Mouse (Mus musculus) left cerebral cortex, postnatal 36 days (tissue): ENCODE measurements around the gene Rasip1. TPM values are rescaled to one million over a fixed set of nuclear protein-coding genes. Genes with fewer than 3 reads are reported as not detected.

Experiments
- DNase-seq, 2 experiments: peaks; one replicate each; pipeline ENCODE4 v3.0.0; 2021 to 2022; ENCODE audit warnings: low spot score in 2 of 2, mixed read lengths in 1 of 2
- intact Hi-C: fragments of 180-260 bp; cut with DNase I; formaldehyde crosslinking; loops from one replicate; pipeline ENCODE4 v1.15.1; 2025
- total RNA-seq, 2 experiments: library from RNA; stranded (reverse); gene quantifications; 2 replicates each; pipeline ENCODE4 v1.2.3; 2021

The Rasip1 gene
- total RNA-seq: 1 to 10 TPM; 6.9 to 8.0 TPM

DNA sequence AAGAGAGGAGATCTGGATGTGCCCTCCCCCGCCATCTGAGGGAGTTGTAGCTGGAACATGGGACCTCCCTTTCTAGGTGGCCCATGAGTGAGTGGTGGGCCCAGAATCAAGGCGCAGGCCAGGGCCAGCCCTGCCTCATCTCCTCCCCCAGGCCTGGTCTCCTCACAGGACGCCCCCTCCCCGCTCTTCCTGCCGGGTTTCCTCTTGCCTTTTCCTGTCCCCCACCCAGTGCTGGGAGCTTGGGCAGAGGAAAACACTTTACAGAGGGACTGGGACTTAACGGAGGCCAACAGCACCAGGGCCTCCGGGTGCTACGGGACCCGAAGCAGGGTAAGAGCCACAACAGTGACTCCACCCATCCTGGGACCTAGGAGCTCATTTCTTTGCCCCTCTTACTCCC, at the start of gene Rasip1:
Rasip1 (plus strand) TSS at position 228 of the 400 bp plus-strand sequence.
- intact Hi-C loops: no loop called here
- DNase-seq: no peak

DNA sequence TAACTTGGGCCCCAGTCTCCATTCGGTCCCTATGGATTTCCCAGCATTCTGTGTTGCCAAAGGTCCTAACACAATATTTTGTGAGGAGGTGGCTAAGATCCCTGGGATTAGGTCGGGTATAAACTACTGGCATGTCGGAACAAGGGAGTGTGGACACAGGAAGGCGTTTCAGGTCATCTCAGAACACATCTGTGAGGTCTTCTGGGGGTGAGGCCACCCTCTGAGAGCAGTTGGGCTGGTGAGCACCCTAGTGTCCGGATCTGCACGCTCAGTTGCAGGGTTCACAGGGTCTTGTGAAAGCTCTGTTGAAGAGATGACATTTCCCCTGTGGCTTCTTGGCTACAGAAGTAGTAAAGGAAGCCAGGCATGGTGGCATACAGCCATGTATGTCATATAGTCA, 41.4 kb upstream of the Rasip1 start:
- no peak for DNase-seq
- intact Hi-C loops: no loop called here

DNA sequence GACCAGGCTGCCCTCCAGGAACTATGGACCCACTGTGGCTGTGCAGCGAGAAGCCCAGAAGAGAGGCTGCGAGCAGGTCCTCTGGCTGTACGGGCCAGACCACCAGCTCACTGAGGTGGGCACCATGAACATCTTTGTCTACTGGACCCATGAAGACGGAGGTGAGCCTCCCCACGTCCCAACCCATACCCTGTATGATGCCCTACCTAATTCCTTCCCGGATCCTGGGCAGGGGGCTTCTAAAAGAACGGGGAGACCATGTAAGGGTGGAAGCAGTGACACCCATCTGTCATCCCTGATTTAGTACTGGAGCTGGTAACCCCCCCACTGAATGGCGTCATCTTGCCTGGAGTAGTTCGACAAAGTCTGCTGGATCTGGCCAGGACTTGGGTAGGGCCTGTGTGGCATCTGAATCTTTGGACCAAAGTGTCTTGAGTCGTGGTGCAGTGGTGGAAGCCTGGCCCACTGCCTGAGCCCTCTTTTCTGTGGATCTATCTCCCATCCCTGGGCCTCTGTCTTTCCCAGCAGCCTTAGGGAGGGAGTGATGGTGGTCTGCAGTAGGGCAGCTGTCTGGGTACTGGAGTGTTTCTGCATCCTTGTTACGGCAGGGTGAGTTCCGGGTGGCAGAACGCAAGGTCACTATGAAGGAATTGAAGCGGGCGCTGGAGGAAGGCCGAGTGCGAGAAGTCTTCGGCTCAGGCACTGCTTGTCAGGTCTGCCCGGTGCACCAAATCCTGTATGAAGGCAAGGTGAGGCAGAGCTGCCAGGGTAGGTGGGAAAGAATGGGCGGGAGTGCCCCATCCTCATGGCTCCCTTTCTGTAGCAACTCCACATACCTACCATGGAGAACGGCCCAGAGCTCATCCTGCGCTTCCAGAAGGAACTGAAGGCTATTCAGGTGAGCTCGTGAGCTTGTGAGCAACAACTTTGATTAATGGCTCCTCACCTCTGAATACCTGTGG, 39.4 kb upstream of the Rasip1 start:
- intact Hi-C loops: no loop called here
- no peak for DNase-seq

DNA sequence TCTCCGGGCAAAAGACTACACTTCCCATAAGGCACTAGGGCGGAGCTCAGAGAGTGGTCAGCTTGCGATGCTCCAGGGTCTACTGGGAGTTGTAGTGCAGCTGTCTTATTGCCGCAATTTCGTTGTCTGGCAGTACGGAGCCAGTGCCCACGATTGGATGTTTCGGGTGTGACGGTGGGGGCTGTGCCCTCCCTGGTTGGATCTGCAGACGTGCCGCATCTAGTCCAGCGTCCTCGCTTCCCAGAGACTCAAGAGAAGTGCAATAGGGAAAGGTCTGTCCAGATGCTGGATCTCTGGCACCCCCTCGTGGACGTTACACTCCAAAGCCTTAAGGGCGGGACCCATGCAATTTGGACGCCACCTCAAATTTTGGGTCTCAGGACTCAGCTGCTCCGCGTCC, 38.1 kb upstream of the Rasip1 start:
- intact Hi-C loops: no loop called here
- peak; percentile 95 to 97 for DNase-seq

DNA sequence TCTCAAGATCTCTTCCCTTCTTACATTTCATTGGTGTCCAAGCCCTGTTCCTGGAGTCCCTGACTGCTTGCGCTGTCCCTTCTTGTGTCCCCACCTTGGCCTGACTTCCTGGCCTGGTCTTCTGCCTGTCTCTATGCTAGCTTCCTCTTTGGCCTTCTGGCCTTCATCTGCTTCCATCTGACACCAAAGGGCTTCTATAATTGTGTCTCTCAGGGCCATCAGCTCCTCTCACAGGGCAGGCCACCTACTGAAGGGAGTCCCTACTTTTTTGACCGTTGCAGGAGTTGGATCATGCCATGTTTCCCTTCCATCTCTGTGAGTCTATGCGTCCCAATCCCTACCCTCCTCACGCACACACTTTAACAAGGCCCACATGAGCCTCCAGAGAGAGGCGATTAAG, 37.4 kb upstream of the Rasip1 start:
- DNase-seq: no peak
- intact Hi-C loops: loop anchor here (2.0 kb wide), 1 partner anchor 35 kb away; the partner anchor contains the start of gene Hsd17b14

DNA sequence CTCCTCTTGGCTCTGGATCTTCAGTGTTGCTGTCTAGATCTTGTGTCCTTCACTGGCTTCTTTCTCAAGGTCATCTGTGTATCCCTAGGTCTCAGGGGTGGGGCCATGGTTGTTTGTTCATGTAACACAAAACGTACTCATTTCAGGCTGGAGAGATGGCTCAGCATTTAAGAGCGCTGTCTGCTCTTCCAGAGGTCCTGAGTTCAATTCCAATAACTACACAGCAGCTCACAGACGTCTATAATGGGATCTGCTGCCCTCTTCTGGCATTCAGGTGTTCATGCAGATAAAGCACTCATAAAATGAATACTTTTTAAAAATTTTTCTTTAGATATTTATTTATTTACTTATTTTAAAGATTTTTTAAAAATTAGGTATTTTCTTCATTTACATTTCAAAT, 36.4 kb upstream of the Rasip1 start:
- no peak for DNase-seq
- intact Hi-C loops: loop anchor here (2.0 kb wide), 1 partner anchor 36 kb away; the partner anchor contains the start of gene Hsd17b14

DNA sequence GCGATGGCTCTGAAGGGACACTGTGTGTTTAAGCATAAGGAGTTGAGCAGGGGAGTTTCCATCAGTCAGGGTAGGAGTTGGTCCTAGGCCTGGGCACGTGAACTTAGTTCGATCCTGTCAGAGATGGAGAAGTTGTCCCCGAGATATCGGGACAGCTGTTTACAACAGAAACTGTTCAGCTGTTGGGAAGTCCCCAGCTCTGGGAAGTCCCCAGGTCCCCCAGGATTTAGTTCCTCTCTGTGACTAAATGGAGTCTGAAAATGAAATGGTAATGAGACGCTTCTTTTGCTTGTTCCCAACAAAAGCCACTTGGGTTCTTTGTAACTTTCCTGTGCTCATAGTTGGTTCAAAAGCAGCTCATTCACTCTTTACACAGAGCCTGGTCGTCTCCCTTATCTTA, 35.4 kb upstream of the Rasip1 start:
- intact Hi-C loops: loop anchor here (2.0 kb wide), 1 partner anchor 37 kb away; the partner anchor contains the start of gene Hsd17b14
- no peak for DNase-seq

DNA sequence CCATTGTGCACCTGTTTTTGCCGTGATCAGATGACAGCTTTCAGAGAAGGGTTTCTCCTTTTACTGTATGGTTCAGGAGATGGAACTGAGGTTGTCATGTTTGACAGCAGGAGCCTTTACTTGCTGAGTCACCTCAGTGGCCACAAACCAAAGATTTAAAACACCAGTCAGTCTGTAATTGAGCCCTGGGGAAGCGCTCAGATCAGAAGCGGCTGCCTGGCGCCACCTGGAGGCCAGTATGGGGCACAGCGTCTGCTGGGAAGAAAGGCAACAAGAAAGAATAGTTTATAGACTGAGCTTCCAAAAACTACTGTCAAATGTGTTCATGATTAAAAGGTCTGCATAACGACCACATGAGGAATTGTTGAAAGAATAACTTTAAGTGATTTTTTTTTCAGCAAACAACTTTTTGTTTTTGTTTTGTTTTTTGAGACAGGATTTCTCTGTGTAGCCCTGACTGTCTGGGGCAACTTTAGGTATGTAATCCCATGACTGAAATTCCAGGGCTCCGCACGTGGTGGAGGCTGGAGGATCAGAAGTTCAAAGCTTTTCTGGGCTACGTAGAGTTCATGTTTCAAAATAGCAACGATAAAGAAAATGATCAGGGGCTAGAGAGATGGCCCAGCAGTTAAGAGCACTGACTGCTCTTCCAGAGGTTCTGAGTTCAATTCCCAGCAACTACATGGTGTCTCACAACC, 34.0 kb upstream of the Rasip1 start:
- peak; percentile 56 to 64 for DNase-seq
- intact Hi-C loops: no loop called here

DNA sequence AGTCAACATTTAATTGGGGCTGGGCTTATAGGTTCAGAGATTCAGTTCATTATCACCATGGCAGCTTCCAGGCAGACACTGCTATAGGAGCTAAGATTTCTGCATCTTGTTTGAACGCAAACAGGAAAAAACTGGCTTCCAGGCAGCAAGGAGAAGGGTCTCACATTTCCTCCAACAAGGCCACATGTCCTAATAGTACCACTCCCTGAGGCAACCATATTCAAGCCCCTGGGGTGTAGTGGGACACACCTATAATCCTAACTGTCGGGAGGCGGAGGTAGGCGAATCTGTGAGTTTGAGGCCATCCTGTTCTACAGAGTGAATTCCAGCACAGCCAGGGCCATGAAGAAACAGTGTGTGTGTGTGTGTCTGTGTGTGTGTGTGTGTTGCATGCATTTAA, 32.1 kb upstream of the Rasip1 start:
- intact Hi-C loops: loop anchor here (5.0 kb wide), 1 partner anchor 87 kb away; the partner anchor contains the start of gene Ntn5

DNA sequence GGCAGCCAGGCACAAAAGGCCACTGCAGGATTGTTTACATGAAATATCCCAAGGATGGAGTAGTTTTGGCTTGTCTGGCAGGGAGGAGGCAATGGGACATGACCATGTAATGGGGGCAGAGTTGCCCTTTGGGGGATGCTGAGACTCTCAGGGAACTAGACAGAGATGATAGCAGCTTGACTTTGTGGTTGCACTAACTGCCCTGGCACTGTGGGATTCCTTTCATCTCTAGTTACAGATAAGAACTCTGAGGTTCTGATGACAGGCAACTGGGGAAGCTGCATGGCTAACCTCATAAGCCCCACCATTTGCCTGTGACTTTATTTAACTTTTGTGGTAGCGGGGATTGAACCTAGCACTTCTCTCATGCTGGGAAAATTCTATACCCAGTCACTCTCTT, 31.2 kb upstream of the Rasip1 start:
- DNase-seq: no peak
- intact Hi-C loops: loop anchor here (2.0 to 5.0 kb wide), 2 partner anchors 15 to 86 kb away; partner anchors contain the start of gene Ntn5

More for the DNA sequence above, 32.1 kb upstream of the Rasip1 start:
- no peak for DNase-seq

DNA sequence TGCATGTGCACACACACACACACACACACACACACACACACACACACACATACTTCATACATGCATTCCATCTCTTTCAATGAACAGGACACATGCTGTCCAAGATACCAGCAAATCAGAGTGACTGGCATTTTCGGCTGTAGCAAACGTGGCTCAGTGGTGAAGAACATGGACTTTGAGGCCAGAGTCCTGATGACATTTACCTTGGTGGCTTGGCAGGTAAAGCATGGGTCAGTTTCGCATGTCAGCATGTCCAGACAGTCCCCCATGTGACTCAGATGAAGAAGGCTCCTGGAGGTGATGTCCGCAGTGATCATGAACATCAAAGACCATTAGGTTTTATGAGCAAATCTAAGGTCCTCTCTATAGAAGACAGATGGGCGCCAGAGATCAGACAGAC, 30.3 kb upstream of the Rasip1 start:
- DNase-seq: no peak
- intact Hi-C loops: loop anchor here (2.0 to 5.0 kb wide), 2 partner anchors 14 to 85 kb away; partner anchors contain the start of gene Ntn5

DNA sequence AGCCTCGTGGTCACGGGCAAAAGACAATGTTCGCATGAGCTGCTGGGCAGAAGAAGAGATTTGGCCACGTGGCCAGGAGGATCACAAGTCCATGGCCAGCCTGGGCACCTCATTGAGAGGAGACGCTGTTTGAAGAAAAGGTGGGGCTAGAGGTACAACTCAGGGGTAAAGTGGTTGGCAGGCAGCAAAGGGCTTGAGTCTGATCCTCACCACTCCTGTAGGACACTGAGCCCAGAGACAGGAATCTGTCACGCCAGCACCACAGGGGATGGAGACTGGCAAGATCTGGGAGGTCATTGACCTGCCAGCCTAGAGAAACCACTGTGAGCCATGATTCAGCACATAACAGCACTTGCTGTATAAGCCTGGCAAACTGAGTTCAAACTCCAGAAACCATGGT, 29.8 kb upstream of the Rasip1 start:
- intact Hi-C loops: loop anchor here (2.0 to 5.0 kb wide), 2 partner anchors 13 to 85 kb away; partner anchors contain the start of gene Ntn5
- no peak for DNase-seq

DNA sequence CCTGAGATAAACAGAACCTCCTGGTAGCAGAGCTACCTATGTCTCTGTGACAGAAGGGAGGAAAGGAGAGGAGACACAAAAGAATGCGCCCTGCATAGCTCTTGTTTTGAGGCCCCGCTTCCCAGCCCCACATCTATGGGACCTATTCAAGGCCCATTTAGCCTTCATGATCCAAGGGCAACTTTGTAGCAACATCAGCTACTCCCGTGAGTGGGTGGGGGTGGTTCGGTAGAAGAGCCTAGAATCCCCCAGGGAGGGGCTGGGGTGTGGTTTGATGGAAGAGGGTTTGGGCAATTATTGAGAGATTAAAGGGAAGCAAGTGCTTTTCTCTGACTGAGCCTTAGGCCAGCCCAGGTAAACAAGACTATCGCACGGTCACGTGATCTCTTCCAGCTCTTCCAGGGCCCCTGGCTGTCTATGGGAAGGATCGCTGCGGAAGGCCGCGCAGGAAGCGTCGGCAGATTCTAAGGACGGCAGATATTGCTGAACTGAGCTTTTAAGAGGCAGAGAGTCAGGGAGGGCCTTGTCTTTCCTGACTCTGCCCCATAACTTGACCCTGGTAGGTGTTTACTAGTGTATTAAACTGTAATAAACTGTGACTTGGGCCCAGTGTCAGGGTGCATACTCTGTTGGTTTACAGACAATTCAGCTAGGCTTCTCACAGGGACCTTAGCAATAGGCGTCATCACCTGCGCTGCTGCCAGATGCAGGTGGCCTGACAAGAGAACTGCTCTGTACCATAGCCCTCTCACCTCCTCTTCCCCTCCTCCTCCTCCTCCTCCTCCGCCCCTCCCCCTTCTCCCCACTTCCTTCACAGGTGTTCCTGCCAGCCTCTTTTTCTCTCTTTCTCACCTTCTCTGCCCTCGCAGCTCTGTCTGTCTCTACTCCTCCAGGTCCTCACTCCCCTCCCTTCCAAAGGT, 28.1 kb upstream of the Rasip1 start:
- intact Hi-C loops: loop anchor here (5.0 kb wide), 1 partner anchor 83 kb away; the partner anchor contains the start of gene Ntn5
- DNase-seq: no peak

DNA sequence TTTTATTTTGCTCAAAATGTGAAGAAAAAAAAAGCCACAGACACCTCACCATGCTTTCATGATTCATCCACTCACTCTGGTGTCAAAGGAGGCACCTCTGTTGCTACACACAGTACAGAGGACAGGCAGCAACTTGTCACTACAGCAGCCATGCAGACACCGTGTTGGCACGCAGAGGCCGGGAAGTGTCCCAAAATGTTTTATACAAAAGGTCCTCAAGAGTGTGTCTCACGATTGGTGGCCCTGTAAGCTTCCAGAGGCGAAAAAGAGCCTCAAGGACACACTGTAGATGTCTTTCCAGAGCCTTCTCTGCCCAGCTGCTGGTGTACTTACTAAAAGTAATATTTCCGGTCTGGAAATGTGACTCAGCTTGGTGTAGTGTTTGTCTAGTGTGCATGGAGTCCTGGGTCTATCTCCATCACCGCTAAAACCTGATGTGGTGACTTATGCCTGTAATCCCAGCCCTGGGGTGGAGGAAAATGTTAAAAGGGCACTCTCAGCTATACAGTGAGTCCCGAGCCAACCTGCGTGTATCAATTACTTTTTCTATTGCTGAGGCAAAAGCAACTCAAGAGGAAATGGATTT, 21.5 kb upstream of the Rasip1 start:
- DNase-seq: no peak
- intact Hi-C loops: loop anchor here (5.0 kb wide), 1 partner anchor 67 kb away; no protein-coding TSS in a partner anchor

DNA sequence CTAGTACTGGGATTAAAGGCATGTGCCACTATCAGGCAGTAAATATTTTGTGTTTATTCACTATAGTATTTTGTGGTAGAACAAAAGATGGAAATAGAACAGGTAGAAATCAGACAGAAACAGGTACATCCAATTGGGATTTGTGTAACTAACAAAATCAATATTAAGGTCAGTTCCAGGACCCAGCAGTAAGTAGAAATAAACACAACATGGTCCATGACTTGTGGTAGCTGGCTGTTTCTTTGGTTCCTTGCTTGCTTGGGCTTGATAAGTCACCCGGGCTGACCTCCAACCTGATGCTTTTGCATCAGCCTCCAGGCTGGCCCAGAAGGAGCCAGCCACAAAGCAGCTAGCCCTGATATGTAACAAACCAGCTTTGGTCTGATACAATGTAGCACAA, 17.8 kb upstream of the Rasip1 start:
- DNase-seq: no peak
- intact Hi-C loops: loop anchor here (5.0 kb wide), 1 partner anchor 63 kb away; no protein-coding TSS in a partner anchor

DNA sequence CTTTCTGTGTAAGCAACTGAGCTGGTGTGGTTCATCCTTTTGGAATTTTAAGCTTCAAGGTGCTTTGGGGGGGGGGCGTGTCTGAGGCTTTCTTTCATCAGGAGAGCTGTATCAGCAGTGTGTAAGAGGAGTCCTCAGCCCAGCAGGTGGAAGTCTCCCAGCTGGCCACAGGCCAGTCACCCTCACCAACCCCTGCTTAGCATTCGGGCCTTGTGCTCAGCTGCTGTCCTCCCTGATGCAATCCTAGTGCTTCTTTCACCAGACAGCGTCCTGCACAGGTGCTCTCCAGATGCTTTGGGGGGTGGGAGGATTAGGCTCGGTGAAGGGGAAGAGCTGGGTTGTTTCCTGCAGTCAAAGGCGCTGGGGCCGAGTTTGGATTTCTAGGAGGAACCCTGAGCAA, 11.0 kb upstream of the Rasip1 start:
- DNase-seq: no peak
- intact Hi-C loops: no loop called here

DNA sequence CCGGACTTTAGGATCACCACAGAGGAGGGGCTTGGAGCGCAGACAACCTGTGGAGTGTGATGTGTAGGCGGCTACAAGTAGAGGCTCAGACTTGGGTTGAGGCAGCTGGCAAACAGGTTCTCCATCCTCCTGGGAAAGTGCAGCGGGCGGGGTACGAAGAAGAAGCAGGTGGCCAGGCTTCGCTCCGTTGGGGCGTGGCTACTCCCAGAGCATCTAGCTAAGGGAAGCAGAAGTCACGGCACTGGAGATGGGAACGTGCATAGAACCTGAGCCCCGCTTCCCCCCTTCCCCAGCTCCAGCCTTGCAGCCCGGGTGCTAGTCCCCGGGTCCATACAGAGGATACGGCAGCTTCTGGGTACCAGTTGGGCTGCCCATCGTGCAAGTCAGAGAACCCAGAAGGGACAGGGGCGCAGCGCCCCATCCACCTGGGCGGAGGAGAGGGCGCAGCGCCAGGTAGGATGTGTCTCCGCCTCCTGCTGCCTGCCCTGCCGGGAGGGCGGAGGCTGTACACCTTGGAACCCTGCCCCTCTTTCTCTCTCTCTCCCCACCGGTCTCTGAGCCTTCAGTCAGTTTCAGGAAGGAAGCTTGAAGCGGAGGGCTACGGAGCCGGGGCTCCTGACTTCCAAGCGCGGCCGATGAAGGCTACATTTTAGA, 10.1 kb upstream of the Rasip1 start, which contains the start of gene Fut1:
Fut1 (plus strand) TSS at position 248 of the 654 bp plus-strand sequence.
- no peak for DNase-seq
- intact Hi-C loops: no loop called here

DNA sequence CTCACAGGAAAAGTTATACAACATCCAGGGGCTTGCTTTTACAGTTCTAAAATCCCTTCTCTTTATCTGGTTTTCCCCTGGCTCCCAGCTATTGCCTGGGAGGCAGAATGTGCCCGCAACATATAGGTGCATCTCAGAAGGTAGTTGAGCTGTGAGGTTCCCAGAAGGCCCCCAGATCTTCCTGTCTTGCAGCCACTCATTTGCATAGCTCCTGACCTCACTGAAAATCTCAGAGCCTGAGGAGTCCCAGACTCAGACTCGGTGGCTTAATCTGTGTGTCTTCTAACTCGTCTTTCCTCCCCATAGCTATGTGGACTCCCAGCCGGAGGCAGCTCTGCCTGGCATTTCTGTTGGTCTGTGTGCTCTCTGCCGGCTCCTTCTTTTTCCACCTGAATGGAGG, 9.0 kb upstream of the Rasip1 start:
- intact Hi-C loops: no loop called here
- no peak for DNase-seq
